Mouse (Mus musculus) G1E (cell line): ENCODE data around the gene Ccdc36.

Experiments used
- CTCF ChIP-seq: IDR thresholded peaks from 2 replicates; pipeline ENCODE4 v1.5.1; 2012; ENCODE audit warnings: low read depth, low read length, inconsistent platforms, mixed read lengths
- GATA1 ChIP-seq: IDR thresholded peaks from 2 replicates; pipeline ENCODE4 v1.6.1; 2012; ENCODE audit warnings: borderline replicate concordance, low read length, inconsistent platforms, mixed read lengths
- TAL1 ChIP-seq: conservative IDR thresholded peaks from 2 replicates; pipeline ENCODE4 v1.6.1; 2012; ENCODE audit warnings: low read depth, low read length, inconsistent platforms, mixed read lengths

GRCm38 (mm10) chr9:108469430-108469829, 41.1 kb upstream of the Ccdc36 start:
- no peak for TF ChIP-seq CTCF
- no peak for TF ChIP-seq TAL1
- TF ChIP-seq GATA1, result no peak
